Mouse (Mus musculus) kidney, adult 11 months (tissue): ENCODE measurements around the gene Cxcl16.
"Not testable (repeated sequence)": the region's sequence is repeated elsewhere in the genome, so short reads cannot be mapped to it uniquely, and the experiment has no call there.

Source experiments
- DNase-seq: peaks from one replicate; pipeline ENCODE4 v3.0.0; 2022

Gene Cxcl16

GRCm38 (mm10) chr11:70451797-70452498 is 7.8 kb downstream of the Cxcl16 start, which contains the start of gene Med11:
TSS of gene Med11 (plus strand) at chr11:70451919.
- DNase-seq: peak; percentile 98

- DNase-seq: no peak
Measured at GRCm38 (mm10) chr11:70450926-70451325, 8.9 kb downstream of the Cxcl16 start.

GRCm38 (mm10) chr11:70447373-70447772 is 12.4 kb downstream of the Cxcl16 start:
- no peak for DNase-seq

- DNase-seq: no peak
Measured at GRCm38 (mm10) chr11:70446756-70447155, 13.0 kb downstream of the Cxcl16 start.

DNA sequence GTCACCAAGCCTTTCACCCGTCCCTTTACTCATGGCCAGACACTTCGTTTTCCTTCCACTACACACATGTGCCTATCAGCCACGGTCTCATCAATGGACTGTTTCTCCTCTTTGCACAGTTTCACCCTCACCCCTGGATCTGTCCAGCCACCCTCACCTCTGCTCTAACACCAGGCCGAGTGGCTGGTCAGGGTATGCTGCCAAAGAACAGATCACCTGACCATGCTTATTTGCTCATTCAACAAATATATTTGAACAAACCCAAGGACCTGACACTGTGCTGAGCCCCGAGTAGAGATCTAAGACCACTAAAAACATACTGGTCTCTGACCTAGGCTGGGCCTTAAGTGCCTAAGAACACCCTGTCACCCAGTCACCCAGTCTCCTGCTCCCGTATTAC is 15.1 kb downstream of the Cxcl16 start:
- DNase-seq: no peak

DNA sequence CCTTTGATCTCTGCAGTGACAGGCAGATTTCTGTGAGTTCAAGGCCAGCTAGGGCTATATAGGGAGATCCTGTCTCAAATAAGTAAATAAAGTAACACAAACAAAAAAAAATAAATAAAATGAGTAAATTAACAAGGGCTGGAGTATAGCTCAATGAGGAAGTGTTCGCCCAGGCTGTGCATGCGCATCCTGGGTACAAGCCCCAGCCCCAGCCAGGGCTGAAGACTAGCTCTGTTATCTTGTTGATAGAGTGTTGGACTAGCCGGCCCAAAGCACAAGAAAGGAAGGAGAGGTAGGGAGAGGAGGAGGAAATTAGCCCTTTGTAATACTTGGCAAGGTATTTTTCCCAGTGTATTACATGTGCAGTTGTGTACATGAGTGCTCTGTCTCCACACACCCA is 15.8 kb downstream of the Cxcl16 start:
- no peak for DNase-seq

DNA sequence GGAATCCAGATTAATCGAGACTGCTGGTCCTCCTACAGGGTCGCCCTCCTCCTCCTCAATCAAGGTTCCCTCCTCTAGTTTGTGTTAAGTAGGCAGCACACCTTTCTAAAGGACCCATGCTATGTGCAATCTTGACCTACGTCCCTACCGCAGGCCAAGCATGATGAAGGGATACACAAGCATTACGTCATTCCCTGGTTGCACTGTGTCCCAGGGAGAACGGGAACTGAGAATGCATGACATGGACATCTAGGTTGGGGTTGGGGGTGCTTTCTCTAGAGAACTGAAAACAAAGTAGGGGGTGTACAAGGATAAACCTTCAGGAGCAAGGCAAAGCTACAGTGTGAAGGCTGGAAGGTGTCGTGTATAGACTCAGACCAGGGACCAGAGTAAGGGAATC is 17.9 kb downstream of the Cxcl16 start:
- no peak for DNase-seq

DNA sequence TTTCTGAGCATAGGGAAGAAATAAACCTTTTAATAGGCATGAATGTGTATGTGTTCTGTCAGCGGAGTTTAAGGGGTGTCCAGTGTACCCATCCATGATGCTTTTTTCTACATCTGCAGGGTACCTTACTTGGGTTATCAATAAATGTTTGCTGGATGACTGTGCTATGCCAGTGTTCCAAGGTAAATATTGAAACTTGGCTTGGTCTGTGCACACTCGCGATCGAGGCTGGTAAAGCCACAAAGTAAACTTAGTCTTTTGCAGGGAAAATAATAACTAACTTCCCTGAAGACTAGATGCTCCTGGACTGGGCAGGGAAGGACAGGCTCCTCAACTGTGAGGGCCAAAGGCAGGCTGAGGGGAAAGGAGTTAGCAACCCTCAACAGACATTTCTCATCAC is 19.1 kb downstream of the Cxcl16 start:
- DNase-seq: no peak

- no peak for DNase-seq
Measured at GRCm38 (mm10) chr11:70438728-70439374, 20.9 kb downstream of the Cxcl16 start.

GRCm38 (mm10) chr11:70437426-70437825 is 22.4 kb downstream of the Cxcl16 start:
- no peak for DNase-seq

GRCm38 (mm10) chr11:70435476-70435875 is 24.3 kb downstream of the Cxcl16 start:
- DNase-seq: no peak

DNA sequence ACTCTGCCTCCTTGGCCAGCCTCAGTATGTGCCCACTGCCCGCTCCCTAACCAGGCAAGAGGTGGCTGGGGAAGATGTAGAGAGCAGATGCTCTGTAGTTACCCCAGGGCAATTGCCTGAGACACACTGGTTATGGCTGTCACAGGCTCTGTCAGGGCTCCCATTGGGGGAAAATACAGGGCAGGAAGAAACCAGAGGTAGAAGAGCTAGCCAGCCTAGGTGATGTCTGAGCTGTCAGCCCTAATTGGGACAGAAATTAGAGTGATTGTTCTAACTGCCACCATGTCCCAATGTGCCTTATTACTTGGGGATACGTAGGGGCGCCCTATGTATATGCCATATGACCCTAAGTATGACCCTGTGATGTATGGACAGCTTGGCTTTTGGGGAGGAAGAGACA is 25.8 kb downstream of the Cxcl16 start:
- no peak for DNase-seq

DNA sequence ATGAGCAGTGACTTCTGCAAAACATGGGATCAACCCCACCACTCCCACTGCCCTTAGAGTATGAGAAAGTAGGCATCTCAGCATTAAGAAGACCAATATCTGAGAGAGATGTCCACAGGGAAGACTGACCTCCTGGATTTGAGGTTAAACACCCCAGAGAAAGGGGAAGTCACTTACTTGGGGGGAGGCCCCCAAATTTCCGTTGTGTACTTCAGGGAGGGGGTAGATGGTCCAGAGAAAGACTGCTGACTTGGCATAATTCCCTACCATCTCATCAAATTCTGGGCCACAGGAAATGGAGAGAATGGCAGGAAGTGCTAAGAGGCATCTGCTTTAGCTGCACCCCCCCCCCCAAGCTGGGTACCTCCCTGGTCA is 26.2 kb downstream of the Cxcl16 start:
- no peak for DNase-seq

DNA sequence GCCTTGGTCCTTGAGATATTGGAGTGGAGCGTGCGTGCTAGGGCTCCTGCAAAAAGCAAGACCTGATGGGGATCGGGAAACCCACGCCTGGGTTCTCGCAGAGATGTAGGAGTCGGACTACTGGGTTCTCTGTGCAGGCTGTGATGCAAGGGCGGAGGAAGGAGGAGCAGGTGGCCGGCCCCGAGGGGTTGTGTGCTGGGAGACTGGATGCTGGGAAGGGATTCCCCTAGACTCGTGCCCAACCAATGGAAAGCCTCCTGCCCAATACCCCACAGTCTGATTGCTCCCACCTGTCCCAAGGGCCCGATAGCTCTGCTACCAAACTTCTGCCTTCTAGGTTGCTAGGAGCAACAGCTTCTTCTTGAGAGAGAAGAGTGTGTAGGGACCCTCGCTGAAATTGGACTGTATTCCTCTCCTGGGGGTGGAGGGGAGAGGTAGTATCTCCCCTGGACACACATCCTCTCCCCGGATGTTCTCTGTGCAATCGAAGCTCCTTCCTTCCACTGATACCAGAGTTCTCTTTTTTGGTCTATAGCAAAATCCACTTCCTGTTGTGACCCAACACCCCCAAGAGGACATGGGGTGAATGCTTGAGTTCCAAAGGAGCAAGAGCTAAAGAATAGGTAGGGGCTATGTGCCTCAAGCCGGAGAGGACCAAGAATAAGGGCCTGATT is 26.8 kb downstream of the Cxcl16 start:
- no peak for DNase-seq

DNA sequence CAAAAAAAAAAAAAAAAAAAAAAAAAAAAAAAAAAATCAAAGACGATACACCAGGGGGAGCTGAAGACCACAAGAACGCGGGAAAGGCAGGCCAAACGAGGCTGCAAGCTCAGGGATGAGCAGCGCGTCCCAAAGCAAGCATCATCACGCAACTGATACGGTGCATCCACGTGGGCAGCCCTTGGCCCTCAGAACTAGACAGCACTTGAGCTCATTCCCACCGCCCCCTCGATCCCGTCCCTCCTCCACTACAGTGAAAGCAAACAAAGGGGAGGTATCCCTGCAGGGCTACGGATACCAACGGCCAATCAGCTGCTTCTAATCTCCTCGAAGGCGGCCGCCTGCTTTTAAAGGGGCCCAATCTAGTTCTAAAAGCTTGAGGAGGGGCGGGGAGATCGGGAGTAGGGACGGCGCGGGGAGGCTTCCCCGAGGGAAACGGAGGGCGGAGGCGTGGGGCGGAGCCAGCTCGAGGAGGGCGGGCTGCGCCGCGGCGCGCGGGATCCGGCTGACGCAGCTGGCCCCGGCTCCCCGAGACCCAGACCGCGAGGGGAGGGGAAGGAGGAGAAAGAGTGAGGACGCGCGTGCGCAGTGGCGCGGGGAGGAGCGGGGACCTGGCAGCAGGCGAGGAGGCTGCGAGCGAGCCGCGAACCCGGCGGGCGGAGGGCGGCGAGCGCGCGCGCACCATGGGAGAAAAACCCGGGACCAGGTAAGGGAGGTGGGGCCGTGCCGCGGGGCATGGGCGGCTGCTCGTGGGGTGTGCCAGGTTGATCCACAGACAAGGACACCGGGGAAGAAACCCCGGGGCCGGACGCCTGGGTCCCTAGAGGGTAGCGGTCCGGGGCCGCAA is 27.5 kb downstream of the Cxcl16 start, which contains the start of gene Arrb2:
Arrb2 (plus strand) TSS at position 588 of the 847 bp plus-strand sequence.
- DNase-seq: peak; percentile 97

DNA sequence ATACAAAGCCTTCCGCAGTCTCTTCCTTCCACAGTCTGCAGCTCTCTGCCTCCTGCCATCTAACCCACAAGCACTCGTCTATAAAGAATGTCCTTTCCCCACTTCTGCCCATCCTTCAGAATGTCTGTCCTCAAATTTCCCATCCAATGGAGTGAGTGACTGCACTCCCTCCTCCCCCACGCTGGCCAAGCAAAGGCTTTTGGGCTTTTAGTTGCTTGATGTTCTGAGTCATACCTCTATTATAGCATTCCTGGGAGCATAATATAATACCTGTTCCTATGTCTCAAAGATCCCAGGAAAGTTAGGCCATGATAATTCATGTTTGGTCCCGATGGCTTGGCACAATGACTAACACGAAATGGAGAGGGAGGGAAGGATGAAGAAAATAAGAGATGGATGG is 28.2 kb downstream of the Cxcl16 start:
- no peak for DNase-seq

DNA sequence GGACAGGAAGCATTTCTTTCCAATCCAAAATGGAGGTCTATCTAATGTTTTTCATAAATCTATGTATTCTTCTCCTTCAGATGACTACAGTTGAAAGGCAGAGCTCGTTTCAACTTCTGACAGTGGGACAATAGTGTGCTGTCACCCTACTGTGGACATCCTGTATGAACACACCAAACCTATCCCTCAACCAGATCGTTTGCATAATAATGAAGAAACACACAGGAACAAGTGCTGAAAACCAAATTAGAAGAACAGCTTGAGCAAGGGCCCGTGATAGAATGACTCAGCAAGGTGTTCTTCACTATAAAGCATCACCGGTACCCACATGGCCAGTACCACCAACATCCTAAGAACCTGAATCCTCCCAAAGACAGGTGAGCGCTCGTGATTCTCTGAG is 33.2 kb downstream of the Cxcl16 start:
- not testable (repeated sequence) for DNase-seq

GRCm38 (mm10) chr11:70419486-70419885 is 40.3 kb downstream of the Cxcl16 start:
- no peak for DNase-seq

- no peak for DNase-seq
Measured at GRCm38 (mm10) chr11:70418199-70418598, 41.6 kb downstream of the Cxcl16 start.

DNA sequence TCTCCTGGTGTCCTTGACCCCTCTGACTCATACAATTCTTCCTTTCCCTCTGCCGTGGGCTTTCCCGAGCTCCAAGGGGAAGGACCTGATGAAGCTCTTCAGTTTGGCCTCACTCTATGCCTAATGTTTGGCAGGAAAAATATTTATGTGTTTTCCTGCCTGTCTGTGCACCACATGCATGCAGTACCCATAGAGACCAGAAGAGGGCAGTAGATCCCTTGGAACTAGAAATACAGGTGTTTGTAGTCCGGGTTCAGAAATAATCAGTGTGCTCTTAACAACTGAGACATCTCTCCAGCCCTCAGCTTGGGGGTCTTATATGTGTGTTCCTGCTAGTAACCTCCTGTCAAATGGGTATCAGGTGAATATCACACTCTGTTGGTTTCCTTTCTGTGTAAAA is 45.8 kb downstream of the Cxcl16 start:
- DNase-seq: peak; percentile 66

DNA sequence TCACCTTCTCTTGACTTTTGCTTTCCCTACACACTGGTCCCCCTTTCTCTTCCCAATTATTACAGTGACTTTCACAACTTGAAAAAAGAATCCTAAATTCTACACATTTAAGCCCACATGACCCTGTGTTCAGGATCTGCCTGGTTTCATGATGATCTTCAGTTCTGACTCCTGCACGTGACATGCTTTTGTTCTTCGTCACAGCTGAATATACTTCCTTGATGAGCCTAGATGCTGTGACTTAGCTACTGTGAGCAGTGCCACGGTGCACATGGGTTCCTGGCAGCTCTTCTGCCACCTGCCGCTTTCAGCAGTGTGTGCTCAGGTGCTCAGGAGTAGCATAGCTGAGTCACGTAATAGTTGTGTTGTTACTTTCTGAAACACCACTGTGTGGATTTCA is 47.2 kb downstream of the Cxcl16 start:
- no peak for DNase-seq

GRCm38 (mm10) chr11:70410297-70410643 is 49.5 kb downstream of the Cxcl16 start:
- DNase-seq: no peak

DNA sequence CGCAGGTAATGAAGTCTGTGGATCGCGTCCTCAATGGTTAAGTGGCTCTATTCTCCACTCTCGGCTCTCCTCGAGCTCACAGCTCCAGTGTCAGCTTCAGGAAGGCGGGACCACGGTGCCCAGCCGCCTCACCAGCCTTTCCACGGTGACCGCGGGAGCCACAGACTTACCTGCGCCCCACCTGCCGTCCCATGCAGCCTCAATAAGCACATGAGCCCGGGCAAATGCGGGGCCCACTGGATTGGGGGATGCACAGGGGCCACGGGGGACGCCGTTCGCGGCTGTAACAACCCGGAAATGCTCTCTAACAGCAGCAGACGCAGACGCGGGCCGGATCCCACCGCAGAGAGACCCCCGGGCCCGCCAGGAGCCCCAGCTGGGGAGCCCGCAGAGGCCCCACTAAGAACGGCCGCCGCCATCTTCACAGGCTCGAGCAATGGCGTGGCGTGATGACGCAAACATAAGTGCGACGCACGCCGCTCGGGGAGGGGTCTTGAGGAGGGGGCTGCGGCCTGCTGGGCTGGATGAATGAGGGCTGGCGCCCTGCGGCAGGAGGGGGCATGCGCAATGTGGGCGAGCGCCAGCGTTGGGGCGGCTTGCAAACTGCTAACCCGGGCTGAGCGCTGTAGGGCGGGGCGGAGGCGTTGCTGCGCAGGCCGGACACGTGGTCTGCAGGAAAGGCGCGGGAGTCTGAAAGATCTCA is 50.0 kb downstream of the Cxcl16 start, which contains the start of gene Pelp1:
Pelp1 (minus strand) TSS at position 438 of the 703 bp plus-strand sequence.
- peak; percentile 82 for DNase-seq
